Mouse (Mus musculus) lung, postnatal 4 days (tissue): ENCODE results near the gene Gbp3.
"Not testable (repeated sequence)": the region's sequence is repeated elsewhere in the genome, so short reads cannot be mapped to it uniquely, and the experiment has no call there.

Experiments used
- DNase-seq, 2 experiments: peaks; one replicate each; pipeline ENCODE4 v3.0.0; 2021

Gbp3 gene

GRCm38 (mm10) chr3:142559632-142560228 lies at the start of gene Gbp3:
Gbp3 (plus strand) TSS chr3:142560026.
- DNase-seq = peak; percentile 26 to 27

GRCm38 (mm10) chr3:142528116-142528515 lies 31.7 kb upstream of the Gbp3 start:
- DNase-seq = no peak

GRCm38 (mm10) chr3:142529597-142529996 lies 30.2 kb upstream of the Gbp3 start:
- DNase-seq = no peak

DNA sequence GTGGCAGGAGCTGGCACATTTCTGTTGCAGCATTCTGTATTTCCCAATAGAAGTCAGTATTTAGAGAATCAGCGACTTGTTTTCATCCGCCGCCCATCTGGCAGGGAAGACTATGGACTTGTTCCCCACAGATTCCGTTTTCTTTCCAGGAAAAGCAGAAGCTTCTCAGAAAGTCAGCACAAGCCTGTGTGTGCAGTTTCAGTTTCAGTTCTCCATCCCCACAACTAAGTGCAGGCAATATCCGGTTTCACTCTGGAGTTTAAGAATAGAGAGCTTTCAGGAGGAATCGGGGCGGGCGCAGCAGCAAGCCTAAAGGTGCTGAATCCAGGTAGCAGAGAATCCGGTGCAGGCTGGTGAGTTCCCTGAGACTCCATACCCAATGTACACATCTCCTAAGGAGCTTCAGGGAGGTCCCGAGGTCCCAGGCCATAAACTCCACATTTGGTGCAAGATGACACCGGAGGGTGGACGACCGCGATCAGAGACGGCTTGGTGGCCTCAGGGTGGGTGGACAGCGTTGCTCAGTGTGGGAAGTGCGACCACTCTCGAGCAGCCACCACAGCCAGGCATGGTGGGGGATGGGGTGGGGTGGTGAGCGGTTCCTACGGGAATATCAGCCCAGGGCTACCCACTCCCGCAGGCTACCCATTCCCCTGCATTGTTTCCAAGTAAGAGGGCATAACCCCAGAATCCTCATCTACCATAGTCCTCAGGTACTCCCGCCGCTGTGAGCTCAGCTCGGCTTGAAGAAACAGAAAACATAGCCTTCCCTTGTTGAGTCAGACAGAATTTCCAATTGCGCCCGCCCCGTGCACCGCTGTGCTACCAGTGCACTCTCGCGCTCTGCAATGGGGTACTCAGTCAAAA lies 29.5 kb upstream of the Gbp3 start, which contains the start of gene Gbp7:
Gbp7 (plus strand) TSS at position 256 of the 867 bp plus-strand sequence.
- peak; percentile 52 to 56 for DNase-seq

GRCm38 (mm10) chr3:142531595-142531994 lies 28.2 kb upstream of the Gbp3 start:
- DNase-seq = no peak

- DNase-seq = no peak
Observed at GRCm38 (mm10) chr3:142533185-142533584, 26.6 kb upstream of the Gbp3 start.

DNA sequence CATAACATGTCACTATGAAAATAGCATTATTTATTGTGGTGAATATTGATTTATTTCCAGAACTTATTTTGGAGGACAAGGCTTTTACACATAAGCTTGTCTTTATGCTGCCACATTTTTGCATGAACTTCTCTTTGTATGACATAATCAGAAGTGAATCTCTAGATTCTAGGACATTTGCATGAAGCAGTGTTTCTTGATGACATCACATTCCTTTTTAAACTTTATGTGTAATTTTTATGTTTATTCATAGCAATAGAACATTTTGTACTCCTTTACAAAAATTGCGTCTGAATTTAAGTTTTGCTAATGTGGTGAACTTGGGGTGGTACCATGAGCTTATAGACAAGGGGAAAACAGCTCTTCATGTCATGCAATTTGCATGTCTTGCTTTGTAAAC lies 24.2 kb upstream of the Gbp3 start:
- no peak for DNase-seq

DNA sequence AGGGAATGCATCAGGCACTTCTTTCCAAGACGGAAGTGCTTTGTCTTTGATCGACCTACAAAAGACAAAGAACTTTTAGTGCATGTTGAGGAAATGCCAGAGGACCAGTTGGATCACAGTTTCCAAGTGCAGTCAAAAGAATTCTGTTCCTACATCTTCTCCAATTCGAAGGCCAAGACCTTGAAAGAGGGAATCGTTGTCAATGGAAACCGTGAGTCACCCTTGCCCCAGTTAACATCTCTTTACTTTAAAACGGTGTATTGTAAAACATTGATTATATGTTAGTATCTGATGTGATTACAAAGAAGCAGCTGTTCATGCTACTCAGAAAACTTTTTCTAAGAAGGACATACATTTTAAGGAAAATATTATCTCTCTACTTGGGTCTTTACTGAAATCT lies 18.4 kb upstream of the Gbp3 start:
- no peak for DNase-seq

DNA sequence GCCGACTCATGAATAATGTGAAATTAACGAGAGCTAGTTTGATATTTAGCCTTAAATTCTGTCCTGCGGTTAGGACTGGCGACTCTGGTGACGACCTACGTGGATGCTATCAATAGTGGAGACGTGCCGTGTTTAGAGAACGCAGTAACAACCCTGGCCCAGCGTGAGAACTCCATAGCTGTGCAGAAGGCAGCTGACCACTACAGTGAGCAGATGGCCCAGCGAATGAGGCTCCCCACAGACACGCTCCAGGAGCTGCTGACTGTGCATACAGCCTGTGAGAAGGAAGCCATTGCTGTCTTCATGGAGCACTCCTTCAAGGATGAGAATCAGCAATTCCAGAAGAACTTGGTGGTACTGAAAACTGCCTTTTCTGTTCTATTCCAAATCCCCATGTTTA lies 17.1 kb upstream of the Gbp3 start:
- DNase-seq = not testable (repeated sequence)

DNA sequence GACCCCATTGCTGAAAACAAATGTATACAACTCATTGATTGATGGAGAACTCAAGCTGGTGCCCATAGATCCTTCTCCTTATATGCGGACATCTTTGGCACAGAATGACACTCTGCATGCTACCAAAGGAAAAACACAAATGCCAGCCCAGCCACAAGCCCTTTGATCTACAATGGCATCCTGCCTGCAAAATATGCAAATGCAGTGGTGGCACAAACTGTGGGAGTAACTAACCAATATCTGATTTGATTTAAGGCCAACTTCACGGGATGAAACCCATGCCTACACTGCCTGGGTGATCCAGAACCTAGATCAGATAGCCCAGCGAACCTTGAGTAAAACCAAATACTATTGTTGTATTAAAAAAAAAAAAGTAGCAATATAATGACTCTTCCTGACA lies 13.1 kb upstream of the Gbp3 start:
- DNase-seq = no peak

DNA sequence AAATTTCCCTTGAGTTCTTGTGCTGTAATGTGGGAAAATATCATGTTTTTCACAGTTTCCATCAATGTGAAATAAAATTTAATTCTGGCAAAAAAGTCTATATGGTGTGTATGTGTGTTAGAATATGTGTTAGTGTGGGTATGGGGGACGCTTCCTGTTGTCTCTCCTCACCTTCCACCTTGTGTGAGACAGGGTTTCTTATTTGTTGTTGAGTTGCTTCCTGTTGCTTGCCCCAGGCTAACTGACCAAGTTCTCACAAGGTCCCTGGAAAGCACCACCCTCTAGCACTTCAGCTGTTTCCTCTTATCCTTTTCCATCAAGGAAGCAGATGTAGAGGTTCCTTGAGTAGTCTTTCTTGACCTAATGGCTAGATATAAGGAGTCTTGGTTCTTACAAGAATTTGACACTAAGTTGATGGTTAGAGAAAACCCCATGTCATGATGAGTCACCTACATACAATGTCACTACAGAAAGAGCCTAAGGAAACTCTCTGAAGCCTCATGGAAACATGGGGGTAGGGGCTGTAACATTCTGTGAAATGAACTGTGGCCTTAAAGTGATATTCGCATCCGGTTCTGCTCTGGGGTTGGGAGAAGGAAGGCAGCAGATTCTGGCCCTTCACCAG lies 9.7 kb upstream of the Gbp3 start:
- DNase-seq = no peak

DNA sequence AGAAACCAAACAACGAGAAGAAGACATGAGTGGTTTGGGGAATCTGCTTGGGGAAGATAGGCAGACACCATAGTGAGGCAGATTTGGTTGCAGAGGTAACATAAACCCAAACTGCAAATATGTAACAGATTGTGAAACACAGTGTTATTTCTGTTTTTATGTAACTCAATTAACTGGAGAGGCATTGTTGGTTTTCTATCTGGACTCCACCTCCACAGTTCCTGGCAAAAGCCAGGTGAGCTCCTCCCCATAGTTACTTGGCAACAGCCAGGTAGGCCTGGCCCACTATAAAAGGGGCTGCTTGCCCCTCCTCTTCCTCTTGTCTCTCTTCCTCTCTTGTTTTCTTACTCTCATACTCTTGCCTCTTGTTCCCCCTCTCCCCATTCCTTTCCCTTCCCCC lies 5.2 kb upstream of the Gbp3 start:
- DNase-seq = no peak

DNA sequence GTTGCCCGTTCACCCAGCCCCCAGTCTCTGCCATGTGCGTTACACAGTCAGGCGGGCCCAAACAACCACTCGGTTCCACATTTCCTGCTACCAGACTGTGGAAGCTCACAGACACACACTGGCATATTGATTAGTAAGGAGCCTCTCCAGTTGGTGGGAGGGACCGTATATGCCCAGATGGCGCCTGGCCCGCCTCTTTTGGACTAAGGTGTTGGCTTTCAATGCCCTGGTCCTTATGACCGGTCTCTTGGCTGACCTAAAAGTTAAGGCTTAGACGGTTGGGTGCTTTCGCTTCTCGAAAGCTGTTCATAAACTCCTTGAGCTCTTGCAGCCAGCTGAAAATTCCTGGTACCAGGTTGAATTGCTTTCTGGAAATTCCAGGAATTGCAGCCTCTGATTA lies 4.2 kb upstream of the Gbp3 start:
- DNase-seq = no peak

GRCm38 (mm10) chr3:142560296-142560948 lies 596 bp downstream of the Gbp3 start:
- peak; percentile 91 for DNase-seq

GRCm38 (mm10) chr3:142561045-142561646 lies 1.3 kb downstream of the Gbp3 start:
- DNase-seq = no peak

DNA sequence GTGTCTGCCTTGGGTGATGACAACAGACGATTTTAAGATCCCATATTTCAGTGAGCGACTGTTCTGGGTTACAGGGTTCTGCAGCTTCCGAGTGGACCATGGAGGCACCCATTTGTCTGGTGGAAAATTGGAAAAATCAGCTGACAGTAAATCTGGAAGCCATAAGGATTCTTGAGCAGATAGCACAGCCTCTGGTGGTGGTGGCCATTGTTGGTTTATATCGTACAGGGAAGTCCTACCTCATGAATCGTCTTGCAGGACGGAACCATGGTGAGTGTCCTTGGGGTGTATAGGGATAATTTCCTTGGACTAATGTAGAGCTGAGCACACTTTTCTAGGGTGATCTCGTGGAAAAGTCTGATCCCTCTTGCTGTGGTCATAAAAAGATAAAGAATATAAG lies 1.8 kb downstream of the Gbp3 start:
- no peak for DNase-seq

GRCm38 (mm10) chr3:142567490-142567889 lies 7.7 kb downstream of the Gbp3 start:
- not testable (repeated sequence) for DNase-seq

DNA sequence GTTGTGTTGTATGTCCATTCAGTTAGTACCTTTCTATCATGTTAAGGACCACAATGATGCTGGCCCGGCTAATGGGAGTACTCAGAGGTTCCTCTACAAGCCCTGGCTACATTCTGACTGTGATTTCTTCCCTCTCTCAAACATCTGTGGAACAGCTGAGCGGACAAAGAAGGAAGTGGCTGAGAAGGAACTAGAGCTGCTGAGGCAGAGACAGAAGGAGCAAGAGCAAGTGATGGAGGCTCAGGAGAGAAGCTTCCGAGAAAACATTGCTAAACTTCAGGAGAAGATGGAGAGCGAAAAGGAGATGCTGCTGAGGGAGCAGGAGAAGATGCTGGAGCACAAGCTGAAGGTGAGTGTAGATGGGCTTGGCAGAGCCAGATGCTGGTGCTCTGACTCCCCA lies 10.9 kb downstream of the Gbp3 start:
- no peak for DNase-seq

- no peak for DNase-seq
Observed at GRCm38 (mm10) chr3:142577108-142577507, 17.3 kb downstream of the Gbp3 start.

GRCm38 (mm10) chr3:142578342-142578741 lies 18.5 kb downstream of the Gbp3 start:
- no peak for DNase-seq

- DNase-seq = no peak
Observed at GRCm38 (mm10) chr3:142583067-142583466, 23.2 kb downstream of the Gbp3 start.

DNA sequence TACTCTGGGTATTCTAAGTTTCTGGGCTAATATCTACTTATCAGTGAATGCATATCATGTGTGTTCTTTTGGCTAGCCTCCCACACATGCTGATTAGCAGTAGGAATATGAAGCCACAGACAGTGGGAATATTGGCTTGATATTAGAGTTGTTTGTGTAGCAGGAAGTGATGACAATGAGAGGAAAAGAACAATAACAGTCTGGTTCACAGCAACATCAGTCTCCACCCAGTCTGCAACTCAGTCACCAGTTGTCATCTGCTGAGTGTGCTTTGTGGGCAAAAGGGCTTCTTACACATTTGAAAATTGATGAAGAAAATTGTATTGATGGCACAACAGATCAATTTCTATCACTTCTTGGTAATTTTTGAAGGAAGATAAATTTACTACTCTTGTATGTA lies 27.6 kb downstream of the Gbp3 start:
- DNase-seq = no peak

DNA sequence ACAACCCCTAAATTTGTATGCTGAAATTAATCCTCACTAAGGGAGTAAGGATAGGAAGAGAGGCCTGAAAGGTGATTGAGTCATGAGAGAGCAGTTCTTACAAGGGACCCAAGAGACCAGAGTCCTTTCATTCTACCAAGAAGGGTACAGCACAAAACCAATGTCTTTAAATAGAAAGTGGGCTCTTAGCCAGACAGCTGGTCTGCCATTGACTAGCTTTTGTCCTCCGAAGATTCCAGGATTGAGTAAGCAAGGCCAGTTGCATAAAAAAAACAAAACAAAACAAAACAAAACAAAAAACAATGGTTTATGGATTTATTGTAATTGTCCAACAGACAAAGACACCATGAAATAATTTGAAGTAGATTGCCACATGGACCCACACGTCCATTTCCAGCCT lies 29.1 kb downstream of the Gbp3 start:
- DNase-seq = no peak
